28 mouse cellular contexts compared by ENCODE assay signal in the genomic region with DNA sequence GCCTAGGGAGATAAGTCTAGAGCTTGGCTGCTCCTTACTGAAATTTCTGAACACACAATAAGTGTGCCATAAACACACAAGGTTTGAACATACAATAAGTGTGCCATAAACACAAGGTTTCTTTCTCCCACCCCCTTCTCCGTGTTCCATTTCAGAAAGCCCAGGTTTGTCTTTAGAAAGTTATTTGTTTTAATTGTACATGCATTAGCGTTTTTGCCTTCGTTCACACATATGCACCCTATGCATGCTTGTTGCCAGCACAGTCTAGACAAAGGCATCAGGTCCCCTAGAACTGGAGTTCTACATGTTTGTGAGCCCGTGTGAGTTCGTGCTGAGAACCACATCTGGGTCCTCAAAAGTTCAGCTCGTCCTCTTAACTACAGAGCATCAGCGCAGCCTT.
"Had no signal": no experiment of that assay in that cellular context is flagged by ENCODE, and none has a peak within 500 bp of the region (broad histone marks: within the 10 kb centered on the region; RNA-seq: fewer than 3 reads in every experiment).

No protein-coding gene starts in this region.

- DNase-seq: cerebellum, adult 2 months; cerebellum, adult 8-10 months; cerebellum, adult 9-10 months; cerebellum, adult 9-11 months; cerebellum, postnatal 10 days; cerebellum, postnatal 14 days; cerebellum, postnatal 25 days; cerebellum, postnatal 36 days; embryo, embryonic 11 days; forebrain, postnatal 0 days; gastrocnemius, adult 2 months; gastrocnemius, postnatal 10 days; gastrocnemius, postnatal 14 days; gastrocnemius, postnatal 25 days; gastrocnemius, postnatal 36 days; heart, adult 18-20 months; heart, adult 2 months had no signal

- ATAC-seq: forebrain, embryonic 13.5 days; forebrain, embryonic 14.5 days; forebrain, embryonic 15.5 days; forebrain, embryonic 16.5 days; forebrain, postnatal 0 days had no signal

- H3K36me3 ChIP-seq: embryonic facial prominence, embryonic 10.5 days; embryonic facial prominence, embryonic 12.5 days; embryonic facial prominence, embryonic 13.5 days; embryonic facial prominence, embryonic 15.5 days; forebrain, embryonic 10.5 days; forebrain, embryonic 12.5 days; forebrain, embryonic 15.5 days had no signal

- H3K4me3 ChIP-seq: embryonic facial prominence, embryonic 10.5 days; embryonic facial prominence, embryonic 12.5 days; embryonic facial prominence, embryonic 13.5 days; embryonic facial prominence, embryonic 15.5 days; erythroblast, embryonic 14.5 days; forebrain, embryonic 10.5 days; forebrain, embryonic 12.5 days; forebrain, embryonic 13.5 days; forebrain, embryonic 15.5 days; gastrocnemius, adult 2 months; heart, adult 2 months had no signal

- H3K4me1 ChIP-seq: embryonic facial prominence, embryonic 10.5 days; embryonic facial prominence, embryonic 12.5 days; embryonic facial prominence, embryonic 13.5 days; embryonic facial prominence, embryonic 15.5 days; forebrain, embryonic 10.5 days; forebrain, embryonic 12.5 days; forebrain, embryonic 13.5 days; forebrain, embryonic 15.5 days had no signal

- H3K27me3 ChIP-seq: embryonic facial prominence, embryonic 12.5 days; embryonic facial prominence, embryonic 13.5 days; embryonic facial prominence, embryonic 15.5 days; forebrain, embryonic 12.5 days; forebrain, embryonic 13.5 days; forebrain, embryonic 15.5 days had no signal

- H3K9ac ChIP-seq: embryonic facial prominence, embryonic 12.5 days; embryonic facial prominence, embryonic 13.5 days; embryonic facial prominence, embryonic 15.5 days; forebrain, embryonic 12.5 days; forebrain, embryonic 13.5 days; forebrain, embryonic 15.5 days; forebrain, postnatal 0 days had no signal

- H3K27ac ChIP-seq: embryonic facial prominence, embryonic 10.5 days; embryonic facial prominence, embryonic 12.5 days; embryonic facial prominence, embryonic 13.5 days; embryonic facial prominence, embryonic 15.5 days; forebrain, embryonic 10.5 days; forebrain, embryonic 12.5 days; forebrain, embryonic 13.5 days; forebrain, embryonic 15.5 days; gastrocnemius, adult 2 months; heart, adult 2 months had no signal

- H3K4me2 ChIP-seq: embryonic facial prominence, embryonic 12.5 days; embryonic facial prominence, embryonic 13.5 days; embryonic facial prominence, embryonic 15.5 days; forebrain, embryonic 12.5 days; forebrain, embryonic 13.5 days; forebrain, embryonic 15.5 days had no signal

- H3K9me3 ChIP-seq: embryonic facial prominence, embryonic 10.5 days; embryonic facial prominence, embryonic 12.5 days; embryonic facial prominence, embryonic 13.5 days; embryonic facial prominence, embryonic 15.5 days; forebrain, embryonic 10.5 days; forebrain, embryonic 12.5 days; forebrain, embryonic 13.5 days; forebrain, embryonic 15.5 days had no signal
